Mouse (Mus musculus) bone marrow macrophage, adult 2 months (primary cell): Measurements from ENCODE around the gene Aunip.

Source experiments
- CTCF ChIP-seq: IDR thresholded peaks from 2 replicates; pipeline ENCODE4 v1.5.1; 2012; ENCODE audit warnings: low read depth, mild to moderate bottlenecking, low read length, moderate library complexity
- POLR2A ChIP-seq: IDR thresholded peaks from 2 replicates; pipeline ENCODE4 v1.6.1; 2012; ENCODE audit warnings: mild to moderate bottlenecking, low read depth, low read length, borderline replicate concordance

- TF ChIP-seq CTCF (no peak), POLR2A (no peak)
Measured at GRCm38 (mm10) chr4:134488211-134488610, 22.6 kb upstream of the Aunip start.
